Mouse (Mus musculus) olfactory bulb, adult 2 months (tissue): ENCODE data around the gene Gm20661.

Source experiments
- CTCF ChIP-seq: fragments of 200-500 bp; IDR thresholded peaks from 2 replicates; pipeline ENCODE4 v1.5.1; 2012; ENCODE audit warnings: low read depth, mild to moderate bottlenecking, low read length, moderate library complexity; ENCODE audit not compliant: insufficient read depth
- POLR2A ChIP-seq: fragments of 200-500 bp; IDR thresholded peaks from 2 replicates; pipeline ENCODE4 v1.6.1; 2012; ENCODE audit warnings: mild to moderate bottlenecking, low read depth, low read length, moderate library complexity; ENCODE audit not compliant: insufficient read depth

GRCm38 (mm10) chr9:107975399-107976386 lies 7.2 kb upstream of the Gm20661 start, which contains the start of gene Uba7:
- TF ChIP-seq POLR2A (no peak), CTCF (no peak)
